Mouse (Mus musculus): Measurements from ENCODE around the gene Rab43. TPM values are rescaled to one million over a fixed set of nuclear protein-coding genes. Genes with fewer than 3 reads are reported as not detected.
"Not testable (repeated sequence)": the region's sequence is repeated elsewhere in the genome, so short reads cannot be mapped to it uniquely, and the experiment has no call there.

Rab43 gene
- polyA plus RNA-seq, 2 experiments: 13.3 to 14.3 TPM

- peak; percentile 15 for DNase-seq (ENCODE audit: low spot score)
- Histone ChIP-seq H3K9ac (ENCODE audit: low read depth, low read length, severe bottlenecking) (no peak overlapping the region), H3K4me3 (replicated peaks; ENCODE audit: low read length) (no peak overlapping the region), H3K36me3 (ENCODE audit: control insufficient read depth, insufficient read depth, low read length) (no peaks in the 10 kb centered on the region), H3K4me1 (ENCODE audit: control insufficient read depth, insufficient read depth, low read length) (no peaks in the 10 kb centered on the region), H3K9me3 (ENCODE audit: control insufficient read depth, low read length) (no peaks in the 10 kb centered on the region), H3K27ac (replicated peaks; ENCODE audit: low read depth, low read length) (no peak overlapping the region), H3K4me2 (replicated peaks; ENCODE audit: low read depth, low read length, severe bottlenecking) (no peak overlapping the region), H3K27me3 (ENCODE audit: control insufficient read depth, insufficient read depth, low read length) (no peaks in the 10 kb centered on the region)
- ATAC-seq (ENCODE audit: low FRiP score, low read depth): no peak
- TF ChIP-seq POLR2A (IDR thresholded peaks at IDR 0.05; ENCODE audit: borderline replicate concordance, extremely low read depth, insufficient read depth, insufficient read length): no peak
- 47% methylated on average over 8 of the region's 8 CpGs for WGBS
These were observed 41.3 kb downstream of the Rab43 start for GRCm38 (mm10) chr6:87770626-87771025.

GRCm38 (mm10) chr6:87764296-87764695 is 47.7 kb downstream of the Rab43 start:
- H3K27me3 ChIP-seq (ENCODE audit: control insufficient read depth, insufficient read depth, low read length); ATAC-seq (ENCODE audit: low FRiP score, low read depth); H3K4me1 ChIP-seq (ENCODE audit: control insufficient read depth, insufficient read depth, low read length); H3K4me2 ChIP-seq (replicated peaks; ENCODE audit: low read depth, low read length, severe bottlenecking); H3K27ac ChIP-seq (replicated peaks; ENCODE audit: low read depth, low read length); H3K9me3 ChIP-seq (ENCODE audit: control insufficient read depth, low read length); H3K4me3 ChIP-seq (replicated peaks; ENCODE audit: low read length); H3K36me3 ChIP-seq (ENCODE audit: control insufficient read depth, insufficient read depth, low read length); H3K9ac ChIP-seq (ENCODE audit: low read depth, low read length, severe bottlenecking); DNase-seq (ENCODE audit: low spot score): not testable (repeated sequence)
- WGBS: 95% methylated on average over 2 of the region's 2 CpGs

DNA sequence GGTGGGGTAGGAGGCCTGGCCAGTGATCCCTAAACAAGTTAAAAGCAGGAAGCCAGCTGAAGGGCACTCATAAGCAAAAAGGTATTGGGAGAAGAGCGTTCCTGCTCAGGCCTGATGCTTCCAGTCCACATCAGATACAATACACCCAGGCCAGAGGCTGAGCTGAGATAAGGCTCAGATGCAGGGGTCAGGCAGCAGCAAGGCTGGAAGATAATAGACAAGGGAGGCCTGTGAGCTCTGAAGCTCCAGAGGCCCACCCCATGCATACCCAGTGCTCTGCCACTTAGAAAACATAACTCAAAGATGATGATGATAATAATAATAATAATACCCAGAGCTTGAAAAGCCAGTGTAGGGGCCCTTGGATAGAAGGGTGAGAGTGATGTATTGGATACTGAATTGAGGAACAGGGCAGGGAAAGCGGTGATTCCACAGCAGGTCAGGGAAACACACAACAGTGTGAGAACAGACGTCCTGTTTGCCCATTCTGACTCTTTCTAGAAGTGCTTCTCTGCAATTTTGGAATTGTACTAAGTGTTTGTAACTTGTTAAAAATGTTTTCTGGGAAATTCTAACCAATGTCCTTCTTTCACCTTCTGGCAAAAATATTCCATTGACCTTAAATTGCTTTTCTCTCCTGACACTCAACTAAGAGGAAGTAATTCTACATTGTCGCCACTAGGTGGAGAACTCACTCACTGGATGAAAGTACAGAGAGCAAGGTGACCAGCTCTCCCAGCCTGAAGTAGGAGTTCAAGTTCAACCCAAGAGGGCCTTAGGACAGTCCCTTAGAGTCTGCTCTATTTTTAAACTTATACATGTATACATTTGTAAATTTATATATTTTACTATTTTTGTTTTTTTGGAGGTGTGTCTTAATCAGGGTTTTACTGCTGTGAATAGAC is 48.3 kb downstream of the Rab43 start:
- H3K36me3 ChIP-seq (ENCODE audit: control insufficient read depth, insufficient read depth, low read length): no peaks in the 10 kb centered on the region
- H3K27me3 ChIP-seq (ENCODE audit: control insufficient read depth, insufficient read depth, low read length): no peaks in the 10 kb centered on the region
- H3K4me1 ChIP-seq (ENCODE audit: control insufficient read depth, insufficient read depth, low read length): no peaks in the 10 kb centered on the region
- no peak overlapping the region for H3K4me2 ChIP-seq (replicated peaks; ENCODE audit: low read depth, low read length, severe bottlenecking)
- ATAC-seq (ENCODE audit: low FRiP score, low read depth) (no peak; the same call in 1 of the 2 replicates), DNase-seq (ENCODE audit: low spot score) (no peak)
- H3K9me3 ChIP-seq (ENCODE audit: control insufficient read depth, low read length): no peaks in the 10 kb centered on the region
- no peak overlapping the region for H3K4me3 ChIP-seq (replicated peaks; ENCODE audit: low read length)
- no peak overlapping the region for H3K27ac ChIP-seq (replicated peaks; ENCODE audit: low read depth, low read length)
- TF ChIP-seq POLR2A (IDR thresholded peaks at IDR 0.05; ENCODE audit: borderline replicate concordance, extremely low read depth, insufficient read depth, insufficient read length): no peak
- WGBS: 68% methylated on average over 4 of the region's 4 CpGs
- H3K9ac ChIP-seq (ENCODE audit: low read depth, low read length, severe bottlenecking): no peak overlapping the region

DNA sequence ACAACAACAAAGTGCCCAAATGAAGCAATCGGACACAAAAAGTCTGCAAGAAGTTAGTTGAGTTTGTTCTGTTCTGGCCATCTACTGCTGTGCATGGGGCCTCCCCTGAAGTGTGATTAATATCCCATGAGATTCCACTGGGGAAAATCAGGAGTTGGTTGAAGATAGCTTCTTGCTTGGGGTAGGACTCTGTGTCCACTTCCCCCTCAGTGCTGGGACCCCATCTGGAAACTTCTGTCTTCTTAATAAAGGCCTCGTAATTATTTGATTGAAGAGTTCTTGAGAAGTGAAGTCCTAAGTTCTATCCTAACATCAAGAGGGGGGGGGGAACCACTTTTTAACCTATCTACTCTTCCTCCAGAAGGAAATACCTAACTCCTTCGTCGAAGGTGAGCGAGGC is 49.8 kb downstream of the Rab43 start:
- Histone ChIP-seq H3K4me2 (replicated peaks; ENCODE audit: low read depth, low read length, severe bottlenecking) (no peak overlapping the region), H3K4me1 (ENCODE audit: control insufficient read depth, insufficient read depth, low read length) (no peaks in the 10 kb centered on the region), H3K27ac (replicated peaks; ENCODE audit: low read depth, low read length) (no peak overlapping the region), H3K4me3 (replicated peaks; ENCODE audit: low read length) (no peak overlapping the region), H3K27me3 (ENCODE audit: control insufficient read depth, insufficient read depth, low read length) (no peaks in the 10 kb centered on the region), H3K9ac (ENCODE audit: low read depth, low read length, severe bottlenecking) (no peak overlapping the region), H3K9me3 (ENCODE audit: control insufficient read depth, low read length) (no peaks in the 10 kb centered on the region), H3K36me3 (ENCODE audit: control insufficient read depth, insufficient read depth, low read length) (no peaks in the 10 kb centered on the region)
- ATAC-seq (ENCODE audit: low FRiP score, low read depth) (no peak), DNase-seq (ENCODE audit: low spot score) (no peak)
- WGBS: 93% methylated on average over 5 of the region's 5 CpGs
- no peak for TF ChIP-seq POLR2A (IDR thresholded peaks at IDR 0.05; ENCODE audit: borderline replicate concordance, extremely low read depth, insufficient read depth, insufficient read length)

DNA sequence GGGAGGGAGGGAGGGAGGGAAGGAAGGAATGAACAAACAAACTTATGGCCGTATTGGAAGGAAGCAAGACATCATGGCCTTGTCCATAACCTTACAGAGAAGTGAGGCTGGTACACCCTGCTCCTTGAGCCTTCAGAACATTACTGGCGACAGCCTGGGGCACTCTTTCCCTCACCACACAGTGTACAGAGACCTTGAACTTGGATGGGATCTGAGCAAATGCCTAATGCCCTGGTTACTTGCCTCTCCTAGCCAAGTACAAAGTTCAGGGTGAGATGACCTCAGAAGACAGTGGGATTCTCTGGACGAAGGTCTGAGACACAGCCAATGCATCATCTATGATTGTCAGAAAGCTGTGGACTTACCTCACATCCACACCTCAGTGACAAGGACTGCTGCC is 52.1 kb downstream of the Rab43 start:
- no peak for TF ChIP-seq POLR2A (IDR thresholded peaks at IDR 0.05; ENCODE audit: borderline replicate concordance, extremely low read depth, insufficient read depth, insufficient read length)
- no peaks in the 10 kb centered on the region for H3K36me3 ChIP-seq (ENCODE audit: control insufficient read depth, insufficient read depth, low read length)
- no peak overlapping the region for H3K4me2 ChIP-seq (replicated peaks; ENCODE audit: low read depth, low read length, severe bottlenecking)
- no peaks in the 10 kb centered on the region for H3K4me1 ChIP-seq (ENCODE audit: control insufficient read depth, insufficient read depth, low read length)
- H3K27ac ChIP-seq (replicated peaks; ENCODE audit: low read depth, low read length): no peak overlapping the region
- H3K27me3 ChIP-seq (ENCODE audit: control insufficient read depth, insufficient read depth, low read length): no peaks in the 10 kb centered on the region
- H3K9me3 ChIP-seq (ENCODE audit: control insufficient read depth, low read length): no peaks in the 10 kb centered on the region
- H3K4me3 ChIP-seq (replicated peaks; ENCODE audit: low read length): no peak overlapping the region
- DNase-seq (ENCODE audit: low spot score) (no peak), ATAC-seq (ENCODE audit: low FRiP score, low read depth) (no peak)
- WGBS: 57% methylated on average over 3 of the region's 3 CpGs
- no peak overlapping the region for H3K9ac ChIP-seq (ENCODE audit: low read depth, low read length, severe bottlenecking)
